Mouse (Mus musculus): ENCODE measurements around the gene Tmem81. TPM values are rescaled to one million over a fixed set of nuclear protein-coding genes. Genes with fewer than 3 reads are reported as not detected.

Tmem81 gene
- total and polyA plus RNA-seq, 2 experiments from 2014 or later: 0.90 to 3.0 TPM

- Histone ChIP-seq H3K4me3 (ENCODE audit: low read depth, low read length) (no peak overlapping the region), H3K9ac (no peak overlapping the region), H3K4me2 (ENCODE audit: low read depth) (no peak overlapping the region), H3K27me3 (ENCODE audit: insufficient read depth, low read length) (no peaks in the 10 kb centered on the region), H3K4me1 (ENCODE audit: insufficient read depth) (0 out of 2 replicates have a peak, but pooled peaks cover 3% of the 10 kb centered on the region), H3K27ac (ENCODE audit: low read depth, low read length) (no peak overlapping the region), H3K36me3 (ENCODE audit: insufficient read depth) (no peaks in the 10 kb centered on the region), H3K9me3 (ENCODE audit: low read length) (no peaks in the 10 kb centered on the region)
- ATAC-seq: no peak
- DNase-seq: peak; percentile 36
- WGBS: 58% methylated on average over 5 of the region's 5 CpGs
- TF ChIP-seq CTCF (IDR thresholded peaks at IDR 0.05; ENCODE audit: low read depth): peak; percentile 67
Measured at GRCm38 (mm10) chr1:132472537-132472936, 33.5 kb upstream of the Tmem81 start.

GRCm38 (mm10) chr1:132474496-132474895, 31.5 kb upstream of the Tmem81 start:
- 69% methylated on average over 1 of the region's 1 CpGs for WGBS
- no peak overlapping the region for H3K9ac ChIP-seq

GRCm38 (mm10) chr1:132476575-132476927, 29.5 kb upstream of the Tmem81 start:
- peak; percentile 46 for ATAC-seq
- Histone ChIP-seq H3K4me1 (ENCODE audit: insufficient read depth) (peaks cover 10% of the 10 kb centered on the region; the same call in 1 of the 2 replicates), H3K9ac (peak overlapping the region; percentile 76), H3K4me3 (ENCODE audit: low read depth, low read length) (peak overlapping the region; percentile 73), H3K27me3 (ENCODE audit: insufficient read depth, low read length) (no peaks in the 10 kb centered on the region), H3K4me2 (ENCODE audit: low read depth) (peak overlapping the region; percentile 73), H3K9me3 (ENCODE audit: low read length) (no peaks in the 10 kb centered on the region), H3K36me3 (ENCODE audit: insufficient read depth) (no peaks in the 10 kb centered on the region), H3K27ac (ENCODE audit: low read depth, low read length) (peak overlapping the region; percentile 68)
- no peak for TF ChIP-seq CTCF (IDR thresholded peaks at IDR 0.05; ENCODE audit: low read depth)
- no peak for DNase-seq
- WGBS: 5% methylated on average over 9 of the region's 9 CpGs

More at GRCm38 (mm10) chr1:132474496-132474895, 31.5 kb upstream of the Tmem81 start:
- Histone ChIP-seq H3K9me3 (ENCODE audit: low read length) (no peaks in the 10 kb centered on the region), H3K27me3 (ENCODE audit: insufficient read depth, low read length) (no peaks in the 10 kb centered on the region), H3K36me3 (ENCODE audit: insufficient read depth) (no peaks in the 10 kb centered on the region), H3K4me2 (ENCODE audit: low read depth) (no peak overlapping the region), H3K4me3 (ENCODE audit: low read depth, low read length) (no peak overlapping the region), H3K4me1 (ENCODE audit: insufficient read depth) (peaks cover 10% of the 10 kb centered on the region; the same call in 1 of the 2 replicates), H3K27ac (ENCODE audit: low read depth, low read length) (no peak overlapping the region)
- no peak for DNase-seq
- ATAC-seq: no peak
- no peak for TF ChIP-seq CTCF (IDR thresholded peaks at IDR 0.05; ENCODE audit: low read depth)

- peak; percentile 95 for ATAC-seq
- Histone ChIP-seq H3K4me1 (ENCODE audit: insufficient read depth) (peaks cover 10% of the 10 kb centered on the region; the same call in 1 of the 2 replicates), H3K9me3 (ENCODE audit: low read length) (no peaks in the 10 kb centered on the region), H3K4me2 (ENCODE audit: low read depth) (peak within 1 kb of the TSS; percentile 73), H3K4me3 (ENCODE audit: low read depth, low read length) (peak within 1 kb of the TSS; percentile 73), H3K36me3 (ENCODE audit: insufficient read depth) (no peaks in the 10 kb centered on the region), H3K9ac (peak within 1 kb of the TSS; percentile 76), H3K27me3 (ENCODE audit: insufficient read depth, low read length) (no peaks in the 10 kb centered on the region), H3K27ac (ENCODE audit: low read depth, low read length) (peak within 1 kb of the TSS; percentile 68)
- peak; percentile 30; the same call in 1 of the 2 replicates for TF ChIP-seq CTCF (IDR thresholded peaks at IDR 0.05; ENCODE audit: low read depth)
- WGBS: under 1% methylated on average over 43 of the region's 43 CpGs
- DNase-seq: peak; percentile 95
Measured at GRCm38 (mm10) chr1:132476928-132477691, 28.9 kb upstream of the Tmem81 start, which contains the start of gene Rbbp5. TSS of gene Rbbp5 (plus strand) at chr1:132477365.

GRCm38 (mm10) chr1:132479438-132479837, 26.6 kb upstream of the Tmem81 start:
- ATAC-seq: no peak
- H3K4me1 ChIP-seq (ENCODE audit: insufficient read depth): peaks cover 10% of the 10 kb centered on the region; the same call in 1 of the 2 replicates
- no peak overlapping the region for H3K4me2 ChIP-seq (ENCODE audit: low read depth)
- no peak overlapping the region for H3K27ac ChIP-seq (ENCODE audit: low read depth, low read length)
- no peaks in the 10 kb centered on the region for H3K36me3 ChIP-seq (ENCODE audit: insufficient read depth)
- H3K9ac ChIP-seq: no peak overlapping the region
- no peak for DNase-seq
- no peaks in the 10 kb centered on the region for H3K27me3 ChIP-seq (ENCODE audit: insufficient read depth, low read length)
- no peak for TF ChIP-seq CTCF (IDR thresholded peaks at IDR 0.05; ENCODE audit: low read depth)
- WGBS: 85% methylated on average over 1 of the region's 1 CpGs
- H3K4me3 ChIP-seq (ENCODE audit: low read depth, low read length): no peak overlapping the region
- no peaks in the 10 kb centered on the region for H3K9me3 ChIP-seq (ENCODE audit: low read length)

GRCm38 (mm10) chr1:132481619-132482018, 24.4 kb upstream of the Tmem81 start:
- Histone ChIP-seq H3K27ac (ENCODE audit: low read depth, low read length) (no peak overlapping the region), H3K4me1 (ENCODE audit: insufficient read depth) (peaks cover 7% of the 10 kb centered on the region; the same call in 1 of the 2 replicates), H3K4me3 (ENCODE audit: low read depth, low read length) (no peak overlapping the region), H3K27me3 (ENCODE audit: insufficient read depth, low read length) (no peaks in the 10 kb centered on the region), H3K4me2 (ENCODE audit: low read depth) (no peak overlapping the region), H3K9me3 (ENCODE audit: low read length) (no peaks in the 10 kb centered on the region), H3K36me3 (ENCODE audit: insufficient read depth) (no peaks in the 10 kb centered on the region), H3K9ac (no peak overlapping the region)
- DNase-seq (no peak), ATAC-seq (no peak)
- TF ChIP-seq CTCF (IDR thresholded peaks at IDR 0.05; ENCODE audit: low read depth): no peak
- WGBS: 95% methylated on average over 2 of the region's 2 CpGs

GRCm38 (mm10) chr1:132483234-132483633, 22.8 kb upstream of the Tmem81 start:
- Histone ChIP-seq H3K9ac (no peak overlapping the region), H3K36me3 (ENCODE audit: insufficient read depth) (peaks cover 2% of the 10 kb centered on the region; the same call in 1 of the 2 replicates), H3K4me1 (ENCODE audit: insufficient read depth) (peaks cover 7% of the 10 kb centered on the region; the same call in 1 of the 2 replicates), H3K9me3 (ENCODE audit: low read length) (no peaks in the 10 kb centered on the region), H3K4me2 (ENCODE audit: low read depth) (no peak overlapping the region), H3K27me3 (ENCODE audit: insufficient read depth, low read length) (no peaks in the 10 kb centered on the region), H3K4me3 (ENCODE audit: low read depth, low read length) (no peak overlapping the region), H3K27ac (ENCODE audit: low read depth, low read length) (no peak overlapping the region)
- no peak for TF ChIP-seq CTCF (IDR thresholded peaks at IDR 0.05; ENCODE audit: low read depth)
- WGBS: 94% methylated on average over 3 of the region's 3 CpGs
- DNase-seq (no peak), ATAC-seq (no peak)
